Mouse (Mus musculus) embryo, embryonic 9.5 days (tissue): ENCODE measurements around the gene Sun1.
A peak's percentile ranks its signal among the peaks of the same experiment; 100 is the strongest.

Experiments
- DNase-seq: peaks from one replicate; pipeline ENCODE4 v3.0.0-alpha.2; 2017; ENCODE audit errors: extremely low spot score

Sun1 gene

GRCm38 (mm10) chr5:139199995-139200769, at the start of gene Sun1:
Gene Sun1 (plus strand): TSS chr5:139200637.
- DNase-seq: peak; percentile 99

GRCm38 (mm10) chr5:139160899-139161298, 39.5 kb upstream of the Sun1 start:
- DNase-seq: no peak

- no peak for DNase-seq
Measured at GRCm38 (mm10) chr5:139161632-139162031, 38.8 kb upstream of the Sun1 start.

- no peak for DNase-seq
Measured at GRCm38 (mm10) chr5:139166781-139167361, 33.6 kb upstream of the Sun1 start.

- no peak for DNase-seq
Measured at GRCm38 (mm10) chr5:139167548-139167947, 32.9 kb upstream of the Sun1 start.

GRCm38 (mm10) chr5:139171929-139172328, 28.5 kb upstream of the Sun1 start:
- no peak for DNase-seq

- peak; percentile 27 for DNase-seq
Measured at GRCm38 (mm10) chr5:139174141-139174540, 26.3 kb upstream of the Sun1 start.

GRCm38 (mm10) chr5:139174556-139175547, 25.6 kb upstream of the Sun1 start:
- peak; percentile 35 for DNase-seq

GRCm38 (mm10) chr5:139178895-139179631, 21.4 kb upstream of the Sun1 start:
- peak; percentile 72 for DNase-seq

GRCm38 (mm10) chr5:139183131-139183530, 17.3 kb upstream of the Sun1 start:
- no peak for DNase-seq

GRCm38 (mm10) chr5:139183601-139184000, 16.8 kb upstream of the Sun1 start:
- no peak for DNase-seq

GRCm38 (mm10) chr5:139184897-139185296, 15.5 kb upstream of the Sun1 start:
- no peak for DNase-seq

GRCm38 (mm10) chr5:139189726-139190125, 10.7 kb upstream of the Sun1 start:
- DNase-seq: no peak

GRCm38 (mm10) chr5:139190958-139191357, 9.5 kb upstream of the Sun1 start:
- DNase-seq: no peak

- DNase-seq: no peak
Measured at GRCm38 (mm10) chr5:139198779-139199178, 1.7 kb upstream of the Sun1 start.

GRCm38 (mm10) chr5:139199636-139199994, 822 bp upstream of the Sun1 start:
- no peak for DNase-seq

- peak; percentile 33 for DNase-seq
Measured at GRCm38 (mm10) chr5:139200770-139201569, 533 bp downstream of the Sun1 start.

- DNase-seq: no peak
Measured at GRCm38 (mm10) chr5:139202127-139202526, 1.7 kb downstream of the Sun1 start.

GRCm38 (mm10) chr5:139203312-139203711, 2.9 kb downstream of the Sun1 start:
- no peak for DNase-seq

- no peak for DNase-seq
Measured at GRCm38 (mm10) chr5:139206081-139206480, 5.6 kb downstream of the Sun1 start.

GRCm38 (mm10) chr5:139206525-139206924, 6.1 kb downstream of the Sun1 start:
- DNase-seq: no peak
